Mouse (Mus musculus) heart, embryonic 10.5 days (tissue): ENCODE results near the gene Med13l. TPM values are rescaled to one million over a fixed set of nuclear protein-coding genes. Genes with fewer than 3 reads are reported as not detected.

ENCODE experiments used
- DNase-seq: peaks from one replicate; pipeline ENCODE4 v3.0.0-alpha.2; 2017; ENCODE audit warnings: low spot score
- H3K27ac ChIP-seq: fragments of 300-500 bp; sonication (generic); 2 replicates; pipeline ENCODE4 v1.5.1; 2016; ENCODE audit warnings: mild to moderate bottlenecking
- H3K27me3 ChIP-seq: fragments of 300-500 bp; sonication (generic); 2 replicates; pipeline ENCODE4 v1.6.1; 2016; ENCODE audit warnings: mild to moderate bottlenecking; ENCODE audit not compliant: poor library complexity, insufficient read depth, severe bottlenecking
- H3K36me3 ChIP-seq: fragments of 300-500 bp; sonication (generic); 2 replicates; pipeline ENCODE4 v1.6.1; 2016; ENCODE audit warnings: mild to moderate bottlenecking, moderate library complexity
- H3K4me1 ChIP-seq: fragments of 300-500 bp; sonication (generic); 2 replicates; pipeline ENCODE4 v1.6.1; 2016; ENCODE audit warnings: mild to moderate bottlenecking
- H3K4me3 ChIP-seq: fragments of 300-500 bp; sonication (generic); 2 replicates; pipeline ENCODE4 v1.5.1; 2016; ENCODE audit warnings: mild to moderate bottlenecking, moderate library complexity
- H3K9me3 ChIP-seq: fragments of 300-500 bp; sonication (generic); 2 replicates; pipeline ENCODE4 v1.6.1; 2016; ENCODE audit warnings: mild to moderate bottlenecking, moderate library complexity
- WGBS: fragments of 180-500 bp; shearing (Covaris S2); methylation state at CpG from one replicate; pipeline ENCODE4 v1.1.7; 2016; 5-methylcytosine and 5-hydroxymethylcytosine counted together
- polyA plus RNA-seq: library from polyadenylated mRNA; unstranded; fragments of >200 nt; fragmentation: Nextera tagmentation; extraction: Ambion mirVana; gene quantifications from 2 replicates; pipeline ENCODE4 v1.2.1, GENCODE M21; 2016

Gene Med13l
- polyA plus RNA-seq, 1 experiment from 2014 or later = 10.0 TPM

GRCm38 (mm10) chr5:118754191-118754759, 193.8 kb downstream of the Med13l start:
- H3K4me1 ChIP-seq = peaks cover 20% of the 10 kb centered on the region
- no peak overlapping the region for H3K4me3 ChIP-seq
- no peak overlapping the region for H3K27ac ChIP-seq
- H3K27me3 ChIP-seq = no peaks in the 10 kb centered on the region
- 90% methylated on average over 4 of the region's 4 CpGs for WGBS
- no peaks in the 10 kb centered on the region for H3K9me3 ChIP-seq
- peaks cover 97% of the 10 kb centered on the region for H3K36me3 ChIP-seq
- no peak for DNase-seq

- peaks cover 20% of the 10 kb centered on the region for H3K4me1 ChIP-seq
- no peak overlapping the region for H3K4me3 ChIP-seq
- H3K27me3 ChIP-seq = no peaks in the 10 kb centered on the region
- peaks cover 97% of the 10 kb centered on the region for H3K36me3 ChIP-seq
- no peaks in the 10 kb centered on the region for H3K9me3 ChIP-seq
- 70% methylated on average over 2 of the region's 2 CpGs for WGBS
- no peak for DNase-seq
- H3K27ac ChIP-seq = no peak overlapping the region
Observed at GRCm38 (mm10) chr5:118756078-118756477, 195.6 kb downstream of the Med13l start.

GRCm38 (mm10) chr5:118757396-118758301, 197.2 kb downstream of the Med13l start:
- Histone ChIP-seq H3K27ac (peak overlapping the region; percentile 12; the same call in 1 of the 2 replicates), H3K4me1 (peaks cover 20% of the 10 kb centered on the region), H3K4me3 (no peak overlapping the region), H3K36me3 (peaks cover 98% of the 10 kb centered on the region), H3K9me3 (no peaks in the 10 kb centered on the region), H3K27me3 (no peaks in the 10 kb centered on the region)
- no peak for DNase-seq
- WGBS = 62% methylated on average over 17 of the region's 17 CpGs

GRCm38 (mm10) chr5:118760986-118761385, 200.5 kb downstream of the Med13l start:
- H3K4me1 ChIP-seq = peaks cover 17% of the 10 kb centered on the region
- H3K27me3 ChIP-seq = no peaks in the 10 kb centered on the region
- no peaks in the 10 kb centered on the region for H3K9me3 ChIP-seq
- DNase-seq = no peak
- 91% methylated on average over 10 of the region's 10 CpGs for WGBS
- no peak overlapping the region for H3K27ac ChIP-seq
- H3K4me3 ChIP-seq = no peak overlapping the region
- peaks cover 80% of the 10 kb centered on the region for H3K36me3 ChIP-seq

GRCm38 (mm10) chr5:118762499-118763185, 202.2 kb downstream of the Med13l start:
- Histone ChIP-seq H3K27ac (no peak overlapping the region), H3K9me3 (no peaks in the 10 kb centered on the region), H3K36me3 (peaks cover 63% of the 10 kb centered on the region), H3K4me3 (no peak overlapping the region), H3K27me3 (no peaks in the 10 kb centered on the region), H3K4me1 (peaks cover 6% of the 10 kb centered on the region)
- no peak for DNase-seq
- 88% methylated on average over 18 of the region's 18 CpGs for WGBS

- H3K4me3 ChIP-seq = no peak overlapping the region
- 68% methylated on average over 5 of the region's 5 CpGs for WGBS
- H3K36me3 ChIP-seq = peaks cover 57% of the 10 kb centered on the region
- no peaks in the 10 kb centered on the region for H3K4me1 ChIP-seq
- H3K9me3 ChIP-seq = no peaks in the 10 kb centered on the region
- DNase-seq = no peak
- H3K27me3 ChIP-seq = no peaks in the 10 kb centered on the region
- no peak overlapping the region for H3K27ac ChIP-seq
Observed at GRCm38 (mm10) chr5:118763353-118763752, 202.9 kb downstream of the Med13l start.

GRCm38 (mm10) chr5:118769143-118769542, 208.7 kb downstream of the Med13l start:
- Histone ChIP-seq H3K4me3 (no peak overlapping the region), H3K27ac (no peak overlapping the region), H3K27me3 (peaks cover 23% of the 10 kb centered on the region), H3K36me3 (peaks cover 5% of the 10 kb centered on the region; the same call in 1 of the 2 replicates), H3K9me3 (no peaks in the 10 kb centered on the region), H3K4me1 (peaks cover 13% of the 10 kb centered on the region)
- no peak for DNase-seq
- 78% methylated on average over 6 of the region's 6 CpGs for WGBS

- no peak for DNase-seq
Observed at GRCm38 (mm10) chr5:118773866-118774265, 213.4 kb downstream of the Med13l start.

DNA sequence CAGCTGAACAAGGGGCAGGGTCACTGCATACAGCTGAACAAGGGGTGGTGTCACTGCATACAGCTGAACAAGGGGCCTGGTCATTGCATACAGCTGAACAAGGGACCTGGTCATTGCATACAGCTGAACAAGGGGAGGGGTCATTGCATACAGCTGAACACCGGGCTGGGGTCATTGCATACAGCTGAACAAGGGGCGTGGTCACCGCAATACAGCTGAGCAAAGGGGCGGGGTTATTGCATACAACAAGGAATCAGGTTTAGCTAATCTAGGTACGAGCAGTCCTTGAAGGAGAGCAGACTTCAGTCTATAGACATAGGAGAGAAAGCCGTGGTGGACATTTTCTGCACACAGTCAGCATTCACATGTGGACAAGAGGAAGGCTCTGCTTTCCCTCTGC, 215.9 kb downstream of the Med13l start:
- WGBS = 70% methylated on average over 6 of the region's 6 CpGs
- Histone ChIP-seq H3K4me1 (no peaks in the 10 kb centered on the region), H3K4me3 (no peak overlapping the region), H3K27me3 (peaks cover 30% of the 10 kb centered on the region), H3K36me3 (no peaks in the 10 kb centered on the region), H3K9me3 (no peaks in the 10 kb centered on the region), H3K27ac (no peak overlapping the region)
- DNase-seq = no peak

More at GRCm38 (mm10) chr5:118773866-118774265, 213.4 kb downstream of the Med13l start:
- H3K27me3 ChIP-seq = peaks cover 25% of the 10 kb centered on the region
- H3K4me1 ChIP-seq = peaks cover 13% of the 10 kb centered on the region
- H3K4me3 ChIP-seq = no peak overlapping the region
- H3K9me3 ChIP-seq = no peaks in the 10 kb centered on the region
- H3K27ac ChIP-seq = no peak overlapping the region
- 42% methylated on average over 3 of the region's 3 CpGs for WGBS
- no peaks in the 10 kb centered on the region for H3K36me3 ChIP-seq

GRCm38 (mm10) chr5:118781598-118781997, 221.1 kb downstream of the Med13l start:
- 11% methylated on average over 17 of the region's 17 CpGs for WGBS
- Histone ChIP-seq H3K36me3 (no peaks in the 10 kb centered on the region), H3K4me1 (no peaks in the 10 kb centered on the region), H3K27me3 (peaks cover 46% of the 10 kb centered on the region), H3K9me3 (no peaks in the 10 kb centered on the region), H3K4me3 (no peak overlapping the region), H3K27ac (no peak overlapping the region)
- DNase-seq = peak; percentile 85

DNA sequence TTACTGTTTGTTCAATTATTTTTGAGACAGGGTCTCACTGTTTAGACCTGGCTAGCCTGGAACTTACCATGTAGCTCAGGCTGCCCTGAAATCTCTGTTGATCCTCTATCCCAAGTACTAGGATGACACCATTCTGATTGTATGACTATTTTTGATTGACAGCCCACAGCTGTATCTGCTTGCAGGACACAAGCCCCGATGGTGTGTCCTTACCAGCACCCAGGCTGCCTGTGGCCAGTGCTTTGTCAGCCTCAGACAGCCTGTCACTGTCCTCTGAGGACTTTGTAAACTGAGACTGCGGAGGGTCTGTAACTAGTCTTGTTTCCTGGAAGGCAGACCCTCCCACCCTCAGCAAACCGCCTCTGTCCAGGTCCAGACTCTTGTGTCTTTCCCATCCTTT, 221.7 kb downstream of the Med13l start:
- no peaks in the 10 kb centered on the region for H3K36me3 ChIP-seq
- no peaks in the 10 kb centered on the region for H3K4me1 ChIP-seq
- no peak for DNase-seq
- 69% methylated on average over 3 of the region's 3 CpGs for WGBS
- H3K27me3 ChIP-seq = peaks cover 46% of the 10 kb centered on the region
- H3K4me3 ChIP-seq = no peak overlapping the region
- no peak overlapping the region for H3K27ac ChIP-seq
- no peaks in the 10 kb centered on the region for H3K9me3 ChIP-seq

GRCm38 (mm10) chr5:118789226-118789625, 228.7 kb downstream of the Med13l start:
- Histone ChIP-seq H3K36me3 (no peaks in the 10 kb centered on the region), H3K27me3 (peaks cover 8% of the 10 kb centered on the region), H3K4me3 (no peak overlapping the region), H3K9me3 (no peaks in the 10 kb centered on the region), H3K4me1 (no peaks in the 10 kb centered on the region), H3K27ac (no peak overlapping the region)
- no peak for DNase-seq
- WGBS = 88% methylated on average over 11 of the region's 11 CpGs

- Histone ChIP-seq H3K4me1 (no peaks in the 10 kb centered on the region), H3K27ac (no peak overlapping the region), H3K4me3 (no peak overlapping the region), H3K9me3 (no peaks in the 10 kb centered on the region), H3K27me3 (peaks cover 2% of the 10 kb centered on the region), H3K36me3 (no peaks in the 10 kb centered on the region)
- DNase-seq = no peak
- 77% methylated on average over 9 of the region's 9 CpGs for WGBS
Observed at GRCm38 (mm10) chr5:118789776-118790175, 229.3 kb downstream of the Med13l start.
